Mouse (Mus musculus) mouse trophoblast stem cell (cell line): ENCODE data around the gene Siva1.

ENCODE experiments used
- in situ Hi-C, 2 experiments: fragments of 300-500 bp; cut with MseI, MboI; formaldehyde crosslinking; loops; 2 replicates in 1 of 2; 3 replicates in 1 of 2; pipeline ENCODE4 v1.15.1; 2025

Gene Siva1

DNA sequence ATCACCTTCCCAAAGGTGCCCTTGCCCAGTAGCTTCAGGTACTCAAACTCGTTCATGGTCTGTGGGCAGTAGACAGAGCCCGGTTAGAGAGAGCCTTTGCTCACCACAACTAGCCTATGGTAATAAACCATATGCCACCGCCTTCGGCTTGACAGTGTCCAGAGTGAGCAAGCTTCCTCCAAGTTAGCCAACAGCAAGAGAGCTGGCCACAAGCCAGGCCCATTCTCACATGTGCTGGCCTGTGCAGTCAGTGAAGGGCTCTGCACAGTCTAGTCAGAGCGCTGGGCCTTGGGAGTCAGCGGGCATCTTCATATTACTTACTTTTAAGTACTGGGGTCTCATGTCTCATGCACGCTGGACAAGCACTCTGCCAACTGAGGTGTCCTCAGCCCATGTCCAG lies 14.1 kb downstream of the Siva1 start:
- in situ Hi-C loops = no loop called here

DNA sequence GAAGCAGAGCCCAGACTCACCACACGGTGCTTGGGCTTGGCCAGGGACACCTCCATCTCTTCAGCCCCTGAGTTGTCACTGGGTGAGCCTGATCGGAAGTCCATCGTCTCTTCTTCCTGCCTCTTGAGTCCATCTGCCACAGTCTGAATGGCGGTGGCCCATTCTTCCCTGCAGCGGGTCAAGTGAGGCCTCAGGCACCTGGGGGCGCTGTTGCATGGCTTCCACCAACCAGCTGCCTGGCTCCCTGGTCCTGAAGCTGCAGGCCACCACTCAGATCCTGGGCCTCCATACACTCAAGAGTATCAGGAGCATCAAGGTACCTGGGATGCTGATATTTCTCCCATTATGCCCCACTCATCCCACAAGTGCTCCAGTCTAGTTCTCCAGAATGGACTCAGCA lies 14.6 kb downstream of the Siva1 start:
- in situ Hi-C loops = no loop called here

DNA sequence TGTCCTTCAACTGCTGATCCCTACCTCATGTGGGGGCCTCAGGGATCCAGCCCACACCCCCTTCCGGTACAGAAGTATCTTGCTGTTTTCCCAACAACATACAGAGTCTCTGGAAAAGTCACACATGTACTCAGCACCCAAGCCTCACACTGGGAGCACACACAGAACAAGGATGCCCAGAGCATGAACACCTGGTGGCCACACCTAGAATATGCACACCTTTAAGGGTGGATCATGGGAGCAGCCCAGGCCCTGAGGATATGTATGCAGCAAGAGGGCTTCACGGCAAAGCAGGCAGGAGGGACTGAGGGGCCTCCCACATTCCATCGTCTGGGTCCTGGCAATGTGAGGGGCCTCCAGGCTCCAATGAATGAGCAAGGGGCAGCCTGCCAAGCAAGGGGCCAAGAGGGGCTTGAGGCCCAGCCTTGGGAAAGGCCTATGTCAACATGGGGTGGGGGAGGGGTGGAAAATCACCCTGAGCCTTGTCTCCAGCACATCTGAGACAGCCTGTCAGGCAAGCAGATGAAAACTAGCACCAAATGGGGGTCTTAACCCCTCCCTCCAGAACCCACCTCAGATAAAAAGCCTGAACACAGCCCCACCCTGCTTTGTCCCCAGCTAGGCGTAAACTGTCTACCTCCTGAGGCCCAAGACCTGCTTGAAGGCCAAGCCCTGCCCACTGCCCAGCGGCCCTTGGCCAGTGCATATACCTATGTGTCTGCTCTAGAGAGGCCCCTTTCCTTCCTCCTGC lies 16.3 kb downstream of the Siva1 start:
- in situ Hi-C loops = loop anchor here (5.0 kb wide), 2 partner anchors 47 to 57 kb away; no protein-coding TSS in a partner anchor

DNA sequence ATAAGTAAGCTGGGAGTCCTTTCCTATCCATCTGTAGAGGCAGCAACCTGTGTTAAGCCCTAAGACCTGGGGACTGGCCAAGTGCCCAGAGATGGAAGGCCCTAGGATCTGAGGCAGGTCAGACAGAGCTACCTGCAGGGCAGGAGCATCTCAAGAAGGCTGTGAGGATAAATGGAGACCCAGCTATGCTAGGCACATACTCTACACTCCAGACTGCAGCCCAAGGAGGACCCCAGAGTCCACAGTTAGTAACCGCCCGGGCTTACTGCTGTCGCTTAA lies 16.8 kb downstream of the Siva1 start:
- in situ Hi-C loops = loop anchor here (5.0 kb wide), 2 partner anchors 46 to 56 kb away; no protein-coding TSS in a partner anchor

DNA sequence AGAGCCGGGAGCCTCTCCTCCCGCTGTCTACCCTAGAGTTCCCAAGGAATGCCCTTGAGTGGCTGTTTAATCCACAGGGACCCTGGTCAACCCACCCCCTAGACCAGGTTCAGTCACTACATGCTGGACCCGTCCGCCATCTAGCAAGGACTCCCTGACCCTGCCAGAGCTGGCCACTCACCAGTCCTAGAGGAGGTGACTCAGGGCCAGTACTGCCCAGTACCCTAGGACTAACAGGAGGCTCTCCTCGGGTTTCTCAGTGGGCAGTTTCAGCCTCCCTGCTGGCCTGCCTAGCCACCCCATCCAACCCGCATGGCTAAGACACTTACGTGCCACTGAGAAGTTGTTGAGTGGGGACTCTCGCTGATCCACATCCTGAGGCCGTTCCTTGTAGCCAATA lies 17.4 kb downstream of the Siva1 start:
- in situ Hi-C loops = loop anchor here (5.0 kb wide), 2 partner anchors 45 to 55 kb away; no protein-coding TSS in a partner anchor

DNA sequence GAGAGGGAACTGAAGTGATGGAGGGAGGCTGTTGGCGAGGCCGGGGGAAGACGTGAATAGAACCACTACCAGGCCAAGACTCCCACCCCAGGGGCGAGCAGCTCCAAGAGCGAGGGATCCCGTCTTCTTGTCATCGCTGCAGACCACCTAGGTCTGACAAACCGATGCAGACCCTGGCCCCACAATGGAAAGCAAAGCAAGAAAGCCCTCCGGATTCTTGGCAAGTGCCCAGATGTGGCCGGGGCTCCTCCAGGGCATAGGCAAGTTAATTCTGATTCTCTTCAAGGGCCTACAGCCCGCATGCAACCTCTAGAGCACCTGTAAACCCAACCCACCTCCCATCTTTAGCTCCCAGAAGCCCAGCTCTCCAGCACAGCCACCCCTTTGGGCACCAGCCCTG lies 18.8 kb downstream of the Siva1 start:
- in situ Hi-C loops = loop anchor here (5.0 kb wide), 2 partner anchors 44 to 54 kb away; no protein-coding TSS in a partner anchor

DNA sequence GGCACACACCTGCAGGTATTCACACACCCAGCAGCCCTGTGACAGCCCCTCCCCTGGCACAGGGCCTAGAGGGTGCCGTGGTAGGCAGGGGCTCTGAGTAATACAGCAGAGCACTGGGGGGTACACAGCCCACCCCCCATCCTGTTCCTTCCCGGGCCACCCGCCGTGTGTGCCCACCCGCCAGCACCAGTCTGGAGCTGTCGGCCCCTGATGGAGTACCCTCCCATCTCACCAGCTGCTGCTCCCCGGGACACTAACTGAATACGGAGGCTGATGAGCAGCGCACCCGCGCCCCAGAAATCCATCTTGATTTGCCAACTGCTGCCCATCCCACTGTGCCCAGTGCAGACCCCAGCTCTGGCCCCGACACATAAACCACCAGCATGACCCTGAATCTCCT lies 19.2 kb downstream of the Siva1 start:
- in situ Hi-C loops = loop anchor here (5.0 kb wide), 2 partner anchors 44 to 54 kb away; no protein-coding TSS in a partner anchor

DNA sequence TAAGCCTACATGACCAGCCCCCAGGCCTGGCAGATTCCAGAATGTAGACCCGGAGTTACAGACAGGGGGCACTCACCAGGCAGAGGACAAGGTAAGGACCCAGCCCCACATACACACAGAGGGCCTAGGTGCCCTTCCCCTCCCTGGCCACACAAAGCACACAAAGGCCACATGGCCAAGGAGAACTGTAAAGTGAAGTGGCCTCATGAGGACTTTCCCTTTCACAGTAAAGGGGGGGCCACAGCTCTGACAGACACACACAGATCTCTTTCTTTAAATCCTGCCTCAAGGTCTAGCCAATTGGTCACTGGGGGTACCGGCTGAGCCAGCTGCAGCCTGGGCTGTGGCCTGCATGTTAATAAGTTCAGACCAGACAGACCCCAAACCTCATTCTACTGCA lies 19.6 kb downstream of the Siva1 start:
- in situ Hi-C loops = loop anchor here (5.0 kb wide), 2 partner anchors 43 to 53 kb away; no protein-coding TSS in a partner anchor

DNA sequence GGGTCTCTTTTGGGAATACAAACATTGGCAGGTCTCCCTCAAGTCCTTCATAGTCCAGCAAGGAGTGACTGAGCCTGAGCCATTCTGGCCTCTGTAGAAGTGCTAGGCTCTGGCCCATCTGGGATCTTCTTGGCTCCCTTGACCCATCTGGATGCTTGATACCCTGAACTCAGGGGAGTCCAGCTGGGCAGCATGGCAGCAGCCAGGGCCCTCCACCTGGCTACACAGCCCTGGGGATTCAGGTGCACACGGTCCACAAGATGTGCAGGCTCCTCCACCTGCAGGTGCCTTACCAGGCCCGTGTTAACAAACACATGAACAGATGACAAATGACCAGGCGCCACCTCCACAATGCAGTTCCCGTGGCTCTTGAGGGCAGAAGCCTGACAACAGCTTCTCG lies 20.2 kb downstream of the Siva1 start:
- in situ Hi-C loops = loop anchor here (5.0 kb wide), 2 partner anchors 43 to 53 kb away; no protein-coding TSS in a partner anchor

DNA sequence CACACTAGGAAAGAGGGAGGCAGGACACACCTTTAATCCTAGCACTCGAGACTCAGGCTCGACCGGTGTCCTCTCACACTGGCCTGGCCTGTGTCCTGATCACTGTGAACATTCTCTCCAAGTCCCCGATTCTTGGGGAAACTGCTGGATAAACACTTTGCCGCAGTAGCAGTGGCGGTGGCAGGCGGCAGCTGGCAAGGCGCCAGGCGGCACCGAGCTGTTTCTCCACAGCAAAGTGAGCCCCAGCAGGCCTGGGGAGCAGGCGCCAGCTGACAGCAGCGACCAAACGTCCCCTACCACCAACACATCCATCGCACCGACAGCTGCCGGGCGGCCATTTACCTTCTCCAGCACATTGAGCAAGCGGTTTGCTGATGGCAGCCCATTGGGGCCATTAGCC lies 21.0 kb downstream of the Siva1 start:
- in situ Hi-C loops = no loop called here

DNA sequence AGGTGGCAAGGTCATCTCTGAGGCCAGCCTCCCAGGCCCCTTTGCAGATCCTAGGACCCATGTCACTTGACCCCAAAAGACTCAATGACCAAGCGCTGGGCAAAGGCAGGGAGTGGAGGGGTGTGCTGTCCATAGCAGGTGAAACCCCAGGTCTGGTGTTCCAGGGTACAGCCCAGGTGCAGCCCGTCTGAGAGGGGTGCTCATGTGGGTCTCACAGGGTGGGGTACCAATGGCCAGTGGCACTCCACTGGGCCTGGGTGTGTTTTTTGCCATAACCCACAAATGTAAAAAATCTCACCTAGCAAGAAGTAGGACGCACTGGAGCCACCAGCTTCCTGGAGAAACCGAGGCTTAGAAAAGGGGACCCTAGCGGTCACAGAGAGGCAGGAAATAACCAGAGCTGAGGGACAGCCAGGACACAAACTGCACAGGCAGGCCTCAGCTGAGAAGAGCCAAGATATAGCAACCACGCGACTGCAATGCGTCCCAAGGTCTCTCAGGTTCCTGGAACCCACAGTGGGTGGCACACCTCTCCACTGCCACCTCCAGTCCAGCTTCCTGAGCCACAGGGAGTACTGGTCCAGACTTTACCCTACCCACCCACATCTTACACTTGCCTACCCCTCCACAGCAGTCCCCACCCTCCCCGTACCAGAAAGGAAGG lies 21.5 kb downstream of the Siva1 start:
- in situ Hi-C loops = no loop called here

DNA sequence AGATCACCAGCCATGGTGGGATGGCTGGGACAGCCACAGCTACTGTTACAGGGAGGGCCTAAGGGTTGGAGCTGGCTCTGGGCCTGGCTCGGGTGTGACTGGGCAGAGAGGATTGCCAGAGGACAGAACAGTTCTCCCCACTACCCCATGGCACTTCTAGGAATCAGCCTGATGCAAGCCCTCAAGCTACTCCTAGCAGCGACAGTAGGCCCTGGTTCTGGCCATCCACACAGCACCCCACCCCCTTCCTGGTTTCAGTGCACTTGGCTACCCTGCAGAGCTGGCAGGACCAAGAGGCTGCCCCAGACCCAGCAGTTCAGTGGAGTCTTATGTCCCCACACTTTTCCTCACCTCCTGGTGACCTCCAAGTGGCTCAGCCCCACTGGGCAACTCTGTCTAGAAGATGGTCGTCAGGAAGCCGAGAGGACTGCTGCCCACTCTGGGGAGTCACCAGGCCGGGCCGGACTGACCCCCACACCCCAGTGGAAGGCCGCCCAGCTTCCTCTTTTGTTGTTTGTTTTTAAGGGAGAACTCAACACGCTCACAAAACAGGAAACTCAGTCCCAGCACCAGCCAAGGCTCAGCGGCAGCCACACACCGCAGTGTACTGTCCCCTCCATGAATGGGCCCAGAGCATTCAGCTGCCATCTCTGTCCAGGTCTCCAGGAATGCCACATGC lies 23.3 kb downstream of the Siva1 start:
- in situ Hi-C loops = no loop called here

DNA sequence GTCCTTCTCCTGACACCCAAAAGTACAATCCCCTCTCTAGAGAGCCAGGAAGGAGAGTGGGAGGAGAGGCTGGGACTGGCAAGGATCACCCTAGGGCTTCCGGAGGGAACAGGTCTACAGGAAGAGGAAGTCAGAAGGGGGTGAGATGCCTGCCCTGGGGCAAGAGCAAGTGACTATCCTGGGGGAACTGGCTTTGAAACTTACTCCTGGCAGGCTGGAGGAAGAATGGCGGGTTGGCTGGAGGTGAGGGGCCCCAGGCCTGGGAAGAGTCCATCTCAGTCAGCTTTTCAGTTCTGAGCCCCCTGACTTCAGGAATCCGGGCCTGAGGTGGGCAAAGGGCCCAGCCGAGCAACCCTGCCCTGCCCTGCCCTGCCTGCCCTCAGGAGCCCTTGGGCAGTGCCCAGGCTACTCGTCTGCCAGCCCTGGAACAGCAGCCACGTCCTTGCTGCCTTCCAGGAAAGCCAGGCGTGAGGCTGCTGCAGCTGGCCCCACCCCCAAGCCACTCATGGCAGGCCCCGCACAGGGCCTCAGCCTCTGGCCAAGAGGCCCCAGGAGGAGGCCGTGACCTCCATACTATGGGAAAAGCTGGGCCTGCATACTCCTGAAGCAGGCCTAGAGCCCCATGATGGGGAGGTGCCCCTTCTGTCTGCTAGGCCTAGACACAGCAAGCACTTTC lies 26.4 kb downstream of the Siva1 start:
- in situ Hi-C loops = no loop called here

DNA sequence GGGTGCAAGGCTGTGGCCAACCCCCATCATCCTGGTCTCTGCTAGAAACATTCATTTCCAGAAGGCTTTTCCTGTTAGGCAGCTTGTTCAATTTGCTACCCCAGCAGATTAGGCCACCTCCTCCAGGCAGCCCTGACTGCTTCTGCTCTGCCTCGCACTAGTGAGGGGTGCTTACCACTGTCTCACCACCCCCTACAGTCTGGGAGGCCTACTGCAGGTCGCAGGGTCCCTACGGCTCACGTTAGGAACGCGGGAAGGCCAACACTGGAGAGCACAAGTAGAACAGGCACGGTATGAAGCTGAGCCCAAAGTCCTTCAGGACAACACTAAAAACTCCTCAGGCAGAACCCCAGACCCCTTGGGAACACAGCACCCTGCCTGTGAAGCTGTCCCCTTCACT lies 27.4 kb downstream of the Siva1 start:
- in situ Hi-C loops = no loop called here

DNA sequence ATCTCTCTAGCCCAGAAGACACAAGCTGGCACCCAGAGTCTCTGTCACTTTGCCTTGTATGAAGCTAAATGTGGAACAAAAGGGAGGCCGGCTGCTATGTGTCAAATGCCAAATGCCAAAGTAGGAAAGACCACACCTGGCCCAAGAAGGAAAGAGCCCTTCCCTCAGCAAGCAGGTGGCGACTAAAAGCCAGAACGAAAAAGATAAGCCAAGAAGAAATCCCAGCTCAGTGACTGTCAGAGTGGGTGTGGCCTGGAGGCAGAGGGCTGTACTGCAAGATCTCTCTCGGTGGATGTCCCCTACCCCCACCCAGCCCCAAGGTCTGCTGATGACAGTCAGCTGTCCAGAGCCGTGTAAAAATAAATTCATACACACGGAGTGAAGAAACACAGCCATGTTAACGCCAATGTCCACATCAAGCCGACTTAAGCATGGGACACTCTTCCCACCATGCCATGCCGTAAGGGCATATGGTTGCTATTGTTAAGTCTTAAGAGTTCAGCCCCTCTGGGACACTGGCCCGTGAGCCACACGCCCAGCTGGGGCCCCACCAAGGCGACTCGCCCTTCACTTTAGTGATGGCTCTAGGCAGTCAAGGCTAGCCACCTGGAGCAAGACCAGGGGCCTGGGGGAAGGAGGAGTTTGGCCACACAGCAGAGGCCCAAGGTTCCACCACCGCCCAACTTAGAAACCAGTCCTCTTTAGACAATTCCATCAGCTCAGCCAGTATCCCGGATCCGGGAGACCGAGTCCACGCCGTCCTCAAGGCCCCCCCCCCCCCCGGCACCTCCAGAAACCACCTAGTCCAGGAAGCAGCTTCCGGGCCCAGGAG lies 28.5 kb downstream of the Siva1 start:
- in situ Hi-C loops = no loop called here

DNA sequence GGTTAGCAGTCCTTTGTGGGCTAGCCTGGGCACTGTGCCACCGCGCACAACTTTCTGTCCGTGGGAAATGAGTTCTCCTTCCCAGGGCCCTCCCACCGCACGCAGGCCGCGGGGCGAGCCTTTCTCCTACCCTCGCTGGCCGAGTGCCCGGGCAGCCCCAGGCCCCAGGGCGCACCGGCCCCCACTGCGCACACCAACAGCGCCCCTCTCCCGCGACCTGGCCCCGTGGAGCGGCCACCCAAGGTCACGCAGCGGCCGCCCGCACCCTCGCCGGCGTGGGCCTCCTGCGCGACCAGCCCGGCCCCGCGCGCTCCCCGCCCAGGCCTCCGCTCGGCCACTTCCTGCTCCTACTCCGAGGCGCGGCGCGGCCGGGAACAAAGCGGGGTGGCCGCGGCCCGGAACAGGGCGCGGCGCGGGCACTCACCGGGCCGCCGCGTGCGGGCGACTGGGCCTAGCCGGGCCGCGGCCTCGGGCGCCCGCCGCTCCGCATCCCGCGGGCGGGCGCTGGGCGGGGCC lies 29.2 kb downstream of the Siva1 start:
- in situ Hi-C loops = no loop called here

DNA sequence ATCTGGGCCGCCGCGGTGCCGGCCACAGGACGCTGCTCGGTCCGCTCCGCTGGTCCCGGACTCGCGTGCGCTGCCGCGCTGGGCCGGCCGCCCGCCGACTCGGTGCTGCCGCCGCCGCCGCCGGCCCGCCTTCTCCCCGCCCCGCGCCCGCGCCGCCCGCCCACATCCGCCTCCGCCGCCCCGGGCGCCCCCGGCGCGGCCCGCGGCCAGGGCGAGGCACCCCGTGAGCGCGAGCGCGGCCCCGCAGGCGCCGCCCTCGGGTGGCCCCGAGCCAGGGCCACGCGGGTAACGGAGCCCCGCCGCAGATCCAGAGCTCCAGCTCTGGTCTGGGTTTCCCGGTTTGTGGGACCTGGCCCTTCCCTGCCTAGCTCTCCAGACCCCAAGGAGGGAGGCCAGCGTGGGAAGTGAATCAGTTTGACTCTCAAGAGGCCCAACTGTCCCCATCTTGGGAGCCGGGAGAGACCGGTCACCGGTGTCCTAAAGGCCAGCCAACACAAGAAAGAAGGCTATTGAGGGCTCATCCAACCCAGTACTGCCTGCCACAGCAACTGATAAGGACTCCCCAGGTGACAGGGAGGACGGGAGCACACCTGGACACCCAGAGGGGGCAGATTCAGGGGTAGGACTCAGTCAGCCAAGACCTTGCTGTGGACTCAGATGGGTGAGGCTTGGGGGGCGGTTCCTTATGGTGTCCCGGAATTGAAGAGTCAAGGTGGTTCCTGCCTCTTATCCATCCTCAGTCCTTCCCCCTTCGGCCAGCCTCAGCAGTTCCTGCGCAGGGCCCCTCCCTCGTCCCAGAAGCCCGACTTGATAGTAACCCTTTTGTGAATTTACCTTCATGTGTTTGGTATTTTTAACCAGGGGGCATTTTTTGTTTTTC lies 29.9 kb downstream of the Siva1 start, which contains the start of gene Akt1:
Gene Akt1 (minus strand): TSS at position 753 of the 880 bp plus-strand sequence.
- in situ Hi-C loops = no loop called here

DNA sequence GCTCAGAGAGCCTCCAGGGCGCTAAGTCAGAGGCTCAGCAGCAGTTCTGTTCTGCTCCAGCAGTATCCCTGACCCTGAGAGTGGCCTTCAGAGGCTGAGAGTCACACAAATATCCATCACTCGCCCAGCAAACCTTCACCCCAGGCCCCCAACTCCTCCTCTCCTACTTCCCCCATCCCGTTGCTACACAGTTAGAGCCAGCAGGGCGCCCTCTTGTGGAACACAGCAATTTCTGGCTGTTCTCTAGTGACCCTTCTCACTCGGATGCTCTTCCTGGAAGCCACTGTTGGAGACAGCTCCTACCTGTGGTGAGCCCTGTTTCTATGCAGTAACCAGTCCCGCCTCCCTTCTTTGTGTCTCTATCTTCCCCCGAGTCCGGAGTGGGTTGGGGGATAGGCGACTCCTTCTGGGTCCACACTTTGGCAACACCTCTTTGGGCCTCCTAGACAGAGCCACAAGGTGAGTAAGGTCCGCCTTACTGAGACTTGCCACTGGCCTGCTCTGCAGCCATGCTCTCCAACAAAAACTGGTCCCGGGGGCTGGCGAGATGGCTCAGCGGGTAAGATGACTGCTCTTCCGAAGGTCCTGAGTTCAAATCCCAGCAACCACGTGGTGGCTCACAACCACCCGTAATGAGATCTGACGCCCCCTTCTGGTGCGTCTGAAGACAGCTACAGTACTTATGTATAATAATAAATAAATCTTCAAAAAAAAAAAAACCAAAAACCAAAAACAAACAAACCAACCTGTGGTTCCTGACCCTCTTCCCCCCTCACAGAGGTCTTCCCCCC lies 31.0 kb downstream of the Siva1 start:
- in situ Hi-C loops = no loop called here

DNA sequence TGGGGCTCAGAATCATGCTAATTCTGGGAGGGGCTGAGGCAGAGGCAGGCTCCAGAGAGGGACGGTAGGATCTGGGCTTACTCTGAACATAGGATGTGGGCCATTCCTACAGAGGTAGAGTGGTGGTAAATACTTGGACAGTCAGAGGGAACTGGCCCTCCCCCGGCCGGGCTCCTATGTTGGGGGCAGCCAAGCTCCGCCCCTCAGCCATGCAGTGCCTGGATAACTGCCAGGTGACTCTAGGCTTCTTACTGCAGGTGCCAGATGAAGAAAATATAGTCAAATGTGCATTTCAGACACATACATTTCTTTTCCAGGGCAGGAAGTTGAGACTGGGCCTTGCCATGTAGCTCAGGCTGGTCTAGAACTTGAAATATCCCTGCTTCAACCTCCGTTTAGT lies 32.6 kb downstream of the Siva1 start:
- in situ Hi-C loops = no loop called here
